Mouse (Mus musculus) spleen, adult 18-20 months (tissue): ENCODE measurements around the gene Sfxn5.

ENCODE experiments used
- DNase-seq, 2 experiments: peaks; one replicate each; pipeline ENCODE4 v3.0.0; 2022; ENCODE audit warnings: mixed read lengths in 2 of 2

Sfxn5 gene

DNA sequence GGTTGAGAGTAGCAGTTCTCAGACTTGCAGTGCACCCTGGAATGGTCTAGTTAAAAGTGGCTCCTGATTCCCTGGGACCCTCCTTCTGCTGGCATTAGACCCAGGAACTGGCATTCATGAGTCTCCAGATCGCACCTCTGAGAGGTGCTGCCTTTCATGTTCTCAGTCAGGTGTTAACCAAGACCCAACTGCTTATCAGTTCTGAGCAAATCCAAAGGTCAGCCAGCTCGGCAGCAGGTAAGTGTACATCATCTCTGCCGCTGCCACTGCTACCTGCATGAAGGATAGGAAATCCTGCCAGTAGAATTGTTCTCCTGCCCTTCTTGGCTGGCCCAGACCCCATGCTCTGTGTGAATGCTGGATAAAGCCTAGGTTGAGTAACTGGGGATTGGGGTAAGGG is 102.5 kb downstream of the Sfxn5 start:
- DNase-seq = no peak

- no peak for DNase-seq
Measured at GRCm38 (mm10) chr6:85227520-85227919, 105.7 kb downstream of the Sfxn5 start.

- DNase-seq = no peak
Measured at GRCm38 (mm10) chr6:85226570-85226969, 106.7 kb downstream of the Sfxn5 start.

DNA sequence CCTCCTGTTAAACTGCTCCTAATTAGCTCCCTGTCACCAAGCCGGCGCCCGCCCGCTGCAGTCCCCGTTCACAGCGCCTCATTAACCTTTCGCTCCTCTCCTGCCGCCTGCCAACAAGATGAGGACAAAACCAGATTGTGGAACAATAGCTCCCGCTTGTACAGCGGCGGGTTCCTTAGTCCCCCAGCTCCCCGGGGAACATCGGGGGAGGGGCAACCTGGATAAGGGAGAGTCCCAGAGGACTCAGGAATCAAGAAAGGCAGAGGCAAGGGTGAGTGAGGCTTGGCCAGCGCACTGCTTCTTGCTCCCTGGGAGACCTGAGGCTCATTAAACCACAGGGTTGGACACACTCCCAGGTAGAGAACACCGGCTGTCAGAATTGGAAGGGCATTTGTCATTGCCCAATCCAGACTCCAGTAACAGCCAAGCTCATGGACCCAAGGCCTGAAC is 108.8 kb downstream of the Sfxn5 start:
- no peak for DNase-seq

GRCm38 (mm10) chr6:85223498-85224150 is 109.6 kb downstream of the Sfxn5 start:
- DNase-seq = no peak

- DNase-seq = no peak
Measured at GRCm38 (mm10) chr6:85222551-85222950, 110.7 kb downstream of the Sfxn5 start.

DNA sequence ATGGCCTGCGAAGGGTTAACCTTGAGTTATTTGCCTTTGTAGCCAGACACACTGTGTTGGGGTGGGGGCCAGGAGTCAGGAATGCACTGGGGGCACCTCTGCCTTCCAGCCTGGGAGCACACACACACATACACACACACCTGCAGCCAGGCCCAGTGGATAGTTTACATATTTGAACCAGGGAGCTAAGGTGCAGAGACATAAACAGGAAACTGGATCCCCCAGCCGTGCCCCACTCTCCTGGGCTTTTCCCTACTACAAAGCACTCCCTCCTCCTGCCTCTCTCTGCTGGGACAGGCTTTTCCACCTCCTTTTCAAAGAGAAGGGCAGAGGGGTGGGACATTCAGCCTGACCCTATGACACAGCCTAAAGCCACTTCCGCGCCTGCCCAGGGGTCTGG is 112.3 kb downstream of the Sfxn5 start:
- DNase-seq = no peak

- no peak for DNase-seq
Measured at GRCm38 (mm10) chr6:85219706-85220105, 113.5 kb downstream of the Sfxn5 start.

GRCm38 (mm10) chr6:85218684-85219445 is 114.4 kb downstream of the Sfxn5 start:
- DNase-seq = no peak

- no peak for DNase-seq
Measured at GRCm38 (mm10) chr6:85218251-85218650, 115.0 kb downstream of the Sfxn5 start.

GRCm38 (mm10) chr6:85210686-85211085 is 122.5 kb downstream of the Sfxn5 start:
- DNase-seq = no peak

DNA sequence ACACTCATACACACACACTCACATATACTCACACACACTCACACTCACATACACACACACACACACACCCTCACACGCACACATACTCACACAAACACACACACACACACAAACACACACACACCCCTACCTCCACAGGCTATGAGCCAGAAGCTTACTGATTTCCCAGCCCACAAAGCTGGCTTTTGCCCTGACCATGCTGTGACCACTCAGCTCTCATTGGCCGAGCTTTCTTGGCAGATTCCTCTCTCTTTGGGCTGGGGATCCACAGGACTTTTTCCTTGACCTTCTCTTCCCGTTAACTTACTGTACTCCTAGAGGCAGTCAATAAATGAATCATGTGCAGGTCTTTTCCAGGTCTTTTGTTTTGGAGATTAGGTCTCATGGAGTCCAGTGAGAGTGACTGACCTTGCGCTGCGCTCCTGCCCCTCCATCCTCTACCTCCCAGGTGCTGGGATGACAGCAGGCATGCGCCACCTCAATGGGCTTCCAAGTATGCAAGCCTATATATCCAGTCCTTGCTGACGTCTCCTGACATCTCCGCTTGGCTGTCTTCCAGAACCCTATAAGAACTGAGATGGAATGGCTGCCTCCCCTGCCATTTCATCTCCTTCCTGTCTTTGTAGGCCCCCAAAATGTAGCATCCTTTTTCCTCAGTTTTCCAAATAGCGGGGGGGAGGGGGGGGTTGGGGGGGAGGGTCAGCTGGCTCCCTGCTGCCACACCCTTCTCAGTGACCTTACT is 123.8 kb downstream of the Sfxn5 start:
- no peak for DNase-seq

DNA sequence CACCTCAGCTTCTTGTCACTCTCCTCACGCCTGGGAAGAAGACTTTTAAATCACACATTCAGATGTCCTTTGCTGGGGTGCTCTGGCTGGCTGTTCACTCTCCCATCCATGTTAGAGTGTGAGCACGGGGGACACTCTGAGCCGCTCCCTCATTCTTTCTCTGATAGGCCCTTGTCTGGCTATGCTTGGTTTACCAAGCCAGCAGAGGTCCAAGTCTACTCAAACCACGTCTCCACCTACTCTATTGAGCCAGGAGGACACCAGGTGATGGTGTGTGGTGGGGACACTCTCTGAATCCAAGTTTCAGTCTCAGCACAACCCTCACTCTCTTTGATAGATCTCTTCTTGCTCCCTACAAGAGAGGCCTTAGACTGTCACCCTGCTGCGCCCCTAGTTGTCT is 125.9 kb downstream of the Sfxn5 start:
- DNase-seq = no peak

DNA sequence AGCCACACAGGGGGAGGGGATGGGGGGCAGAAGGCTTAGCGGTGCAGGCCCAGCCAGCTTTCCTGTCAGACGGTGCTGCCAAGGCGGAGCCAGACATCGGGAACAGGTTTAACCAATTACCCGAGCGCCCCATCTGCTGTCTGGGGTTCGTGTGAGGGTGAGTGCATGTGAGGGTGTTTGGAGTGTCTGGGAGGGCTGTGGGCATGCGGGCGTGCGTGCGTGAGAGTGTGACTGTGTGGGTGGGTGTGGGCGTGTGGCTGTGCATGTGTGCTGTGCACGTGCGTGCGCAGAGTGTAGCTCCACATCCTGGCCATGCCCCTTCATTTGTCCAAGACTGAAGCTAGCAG is 126.3 kb downstream of the Sfxn5 start:
- no peak for DNase-seq

GRCm38 (mm10) chr6:85206182-85206938 is 126.9 kb downstream of the Sfxn5 start:
- DNase-seq = no peak

GRCm38 (mm10) chr6:85197951-85198350 is 135.3 kb downstream of the Sfxn5 start:
- DNase-seq = no peak

DNA sequence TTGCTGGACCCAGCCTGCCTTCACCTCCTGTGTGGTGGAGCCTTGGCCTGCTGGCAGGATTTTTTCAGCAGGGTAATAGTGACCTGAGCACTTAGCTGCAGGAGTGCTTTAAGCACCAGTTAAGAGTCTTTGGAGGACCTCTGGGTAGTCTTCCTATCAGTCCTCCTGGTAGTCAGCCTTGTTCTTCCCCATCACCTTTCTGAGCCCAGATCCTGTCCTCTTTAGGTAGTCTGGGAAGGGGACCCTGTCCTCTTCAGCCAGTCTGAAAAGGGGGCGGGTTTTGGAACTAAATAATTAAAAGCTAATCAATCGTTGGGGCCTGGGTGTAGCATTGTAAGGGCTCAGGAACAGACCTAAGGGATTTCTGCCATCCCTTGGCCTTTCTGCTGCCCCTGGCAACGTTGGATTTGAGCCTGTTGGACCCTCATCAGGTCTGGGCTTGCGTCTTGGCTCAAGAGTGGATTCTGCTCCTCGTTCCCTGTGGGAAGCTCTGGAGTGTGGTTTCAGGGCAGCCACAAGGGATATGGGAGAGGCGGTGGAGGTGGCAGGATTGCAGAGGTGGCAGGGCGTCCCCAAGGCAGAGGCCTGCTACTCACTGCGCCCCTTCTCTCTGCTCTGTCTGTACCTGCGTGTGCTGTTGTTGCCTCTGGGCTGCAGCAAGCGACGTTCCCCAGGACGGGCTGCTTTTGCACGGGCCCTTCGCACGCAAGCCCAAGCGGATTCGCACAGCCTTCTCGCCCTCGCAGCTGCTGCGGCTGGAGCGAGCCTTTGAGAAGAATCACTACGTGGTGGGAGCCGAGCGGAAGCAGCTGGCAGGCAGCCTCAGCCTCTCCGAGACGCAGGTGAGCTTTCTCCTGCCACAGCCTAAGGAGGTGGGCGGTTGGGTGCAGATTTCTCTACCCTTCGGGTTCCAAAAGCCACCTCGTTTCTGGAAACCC is 139.6 kb downstream of the Sfxn5 start:
- DNase-seq = no peak

GRCm38 (mm10) chr6:85191751-85192440 is 141.3 kb downstream of the Sfxn5 start:
- DNase-seq = no peak

GRCm38 (mm10) chr6:85190671-85191070 is 142.6 kb downstream of the Sfxn5 start:
- DNase-seq = no peak

- DNase-seq = no peak
Measured at GRCm38 (mm10) chr6:85189911-85190591, 143.2 kb downstream of the Sfxn5 start.

DNA sequence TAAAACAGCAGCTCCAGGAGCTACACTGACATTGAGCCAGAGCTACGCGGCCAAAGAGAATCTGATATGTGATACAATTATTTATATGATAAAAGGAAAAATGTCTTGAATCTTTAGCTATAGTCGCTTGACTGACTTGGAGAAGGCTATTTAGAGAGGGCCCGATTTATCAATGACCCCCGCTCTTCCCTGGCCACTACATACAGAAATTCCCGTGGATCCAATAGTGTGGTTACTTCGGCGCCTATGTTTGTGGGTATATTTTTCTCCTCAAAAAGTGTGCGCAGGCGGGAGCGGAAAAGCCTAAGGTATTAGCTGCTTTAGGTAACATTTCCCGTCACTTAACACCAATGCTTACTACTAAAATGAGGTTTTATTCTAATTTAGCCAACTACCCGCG is 143.9 kb downstream of the Sfxn5 start:
- no peak for DNase-seq
